Mouse (Mus musculus) kidney, adult 2 months (tissue): ENCODE measurements around the gene Wnt5b.

Experiments
- CTCF ChIP-seq: fragments of 200-500 bp; conservative IDR thresholded peaks from 2 replicates; pipeline ENCODE4 v1.5.1; 2011; ENCODE audit warnings: low read depth, mild to moderate bottlenecking, control low read depth, low read length, moderate library complexity, mixed read lengths; ENCODE audit not compliant: insufficient read depth, insufficient read length
- POLR2A ChIP-seq: fragments of 200-500 bp; IDR thresholded peaks from one replicate; pipeline ENCODE4 v1.6.1; 2011; ENCODE audit warnings: low read depth, low read length, control low read depth

DNA sequence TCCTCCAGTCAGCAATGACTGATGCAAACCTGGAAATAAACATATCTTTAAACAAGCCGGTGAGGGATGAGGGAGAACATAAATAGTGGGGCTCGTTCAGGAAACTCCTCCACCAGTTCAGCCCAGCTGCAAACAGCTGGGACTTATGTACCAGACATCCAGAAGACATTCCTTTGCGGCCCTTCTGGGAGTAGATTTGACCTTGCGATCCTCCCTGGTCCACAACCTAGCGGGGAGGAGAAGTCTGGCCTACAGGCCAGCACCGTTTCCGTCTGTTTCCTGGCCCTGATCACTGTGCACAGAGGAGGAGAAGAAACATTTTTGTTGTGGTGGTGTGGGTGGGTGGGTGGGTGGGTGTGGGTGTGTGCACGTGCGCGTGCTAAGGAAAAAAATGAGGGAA lies 18.4 kb upstream of the Wnt5b start:
- no peak for TF ChIP-seq CTCF
- no peak for TF ChIP-seq POLR2A
